Mouse (Mus musculus) C2C12 (cell line): ENCODE data around the gene Hspa12a.

ENCODE experiments used
- CTCF ChIP-seq: IDR thresholded peaks from one replicate; pipeline ENCODE4 v1.5.1; 2011; ENCODE audit not compliant: control insufficient read depth, insufficient read depth, insufficient read length
- MYOD1 ChIP-seq: IDR thresholded peaks from one replicate; pipeline ENCODE4 v1.6.1; 2011; ENCODE audit warnings: low read depth; ENCODE audit not compliant: control insufficient read depth, insufficient read length

DNA sequence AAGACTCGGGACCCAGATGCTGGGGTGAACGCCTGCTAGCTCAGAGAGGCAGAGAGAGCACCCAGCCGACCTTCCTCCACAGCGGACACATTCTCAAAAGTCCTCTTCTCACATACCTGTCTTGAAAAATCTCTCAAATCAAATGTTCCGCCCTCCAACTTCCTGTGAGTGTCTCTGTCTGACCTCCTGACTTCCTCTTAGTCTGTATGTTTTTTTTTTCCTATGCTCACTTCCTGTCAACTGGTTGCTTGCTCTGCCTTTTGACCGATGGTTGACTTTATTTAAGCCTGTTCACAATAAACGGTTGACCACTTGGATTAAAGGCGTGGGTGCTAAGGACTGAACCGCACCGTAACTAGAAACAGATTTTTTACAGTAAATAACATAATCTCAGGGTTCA lies 35.4 kb downstream of the Hspa12a start:
- TF ChIP-seq CTCF (no peak), MYOD1 (no peak)
